Mouse (Mus musculus): ENCODE results near the gene Thnsl1. TPM values are rescaled to one million over a fixed set of nuclear protein-coding genes. Genes with fewer than 3 reads are reported as not detected.

The Thnsl1 gene
- polyA plus RNA-seq, 1 experiment from 2014 or later = 5.7 TPM

DNA sequence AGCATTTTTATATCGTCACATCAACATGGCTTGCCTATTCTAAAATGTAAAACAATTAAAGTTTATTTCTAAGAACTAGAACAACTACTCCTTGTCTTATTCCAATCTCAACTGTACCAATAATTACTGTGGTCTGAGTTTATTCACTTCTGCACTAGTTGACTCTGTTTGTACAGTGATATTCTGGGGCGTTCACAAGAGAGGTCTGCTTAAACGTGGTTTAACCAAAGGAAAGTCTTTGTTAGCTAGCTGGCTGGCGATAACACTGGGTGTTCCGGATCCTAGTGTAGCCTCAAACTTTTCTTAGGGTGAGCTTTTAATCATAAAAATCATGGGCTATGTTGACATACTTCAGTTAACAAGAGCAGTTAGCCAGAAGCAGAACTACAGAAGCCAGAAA is 10.3 kb upstream of the Thnsl1 start:
- no peak for ATAC-seq (replicated peaks; ENCODE audit: extremely low read depth, insufficient read depth, low FRiP score)
- no peaks in the 10 kb centered on the region for H3K27me3 ChIP-seq (ENCODE audit: control insufficient read depth, insufficient read depth, low read length)

DNA sequence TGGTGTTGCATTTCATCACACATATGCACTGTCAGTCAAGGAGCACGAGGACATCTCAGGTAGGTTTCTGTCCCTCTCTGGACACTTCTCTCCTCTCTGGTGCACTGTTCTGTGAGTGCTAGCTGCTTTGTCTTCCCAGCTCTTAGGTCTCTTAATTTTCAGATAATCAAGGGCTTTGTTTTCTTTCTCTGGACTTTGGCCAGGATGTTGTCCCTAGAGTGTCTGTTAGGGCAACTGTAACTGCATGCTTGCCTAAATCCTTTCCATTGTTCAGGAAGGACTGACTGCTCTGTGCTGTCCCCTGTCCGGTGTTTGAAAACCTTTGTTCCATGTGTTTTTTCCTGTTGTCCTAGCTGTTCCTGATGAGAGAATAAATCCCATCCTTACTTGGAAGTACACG is 6.5 kb upstream of the Thnsl1 start:
- 44% methylated on average over 3 of the region's 3 CpGs for WGBS
- no peak overlapping the region for H3K27ac ChIP-seq (ENCODE audit: low read length)
- H3K27me3 ChIP-seq (ENCODE audit: control insufficient read depth, insufficient read depth, low read length) = no peaks in the 10 kb centered on the region
- H3K9ac ChIP-seq (ENCODE audit: low read length) = no peak overlapping the region
- no peak overlapping the region for H3K4me3 ChIP-seq (ENCODE audit: low read length)
- H3K4me2 ChIP-seq (ENCODE audit: low read depth, low read length) = no peak overlapping the region
- H3K9me3 ChIP-seq (replicated peaks; ENCODE audit: control insufficient read depth, low read length) = no peaks in the 10 kb centered on the region
- peaks cover 6% of the 10 kb centered on the region for H3K4me1 ChIP-seq (ENCODE audit: control insufficient read depth, insufficient read depth, low read length)
- no peaks in the 10 kb centered on the region for H3K36me3 ChIP-seq (ENCODE audit: control insufficient read depth, insufficient read depth)
- ATAC-seq (replicated peaks; ENCODE audit: extremely low read depth, insufficient read depth, low FRiP score) = no peak

More for the DNA sequence above, 10.3 kb upstream of the Thnsl1 start:
- Histone ChIP-seq H3K4me2 (ENCODE audit: low read depth, low read length) (no peak overlapping the region), H3K9me3 (replicated peaks; ENCODE audit: control insufficient read depth, low read length) (no peaks in the 10 kb centered on the region), H3K4me3 (ENCODE audit: low read length) (no peak overlapping the region), H3K36me3 (ENCODE audit: control insufficient read depth, insufficient read depth) (no peaks in the 10 kb centered on the region), H3K9ac (ENCODE audit: low read length) (no peak overlapping the region), H3K27ac (ENCODE audit: low read length) (no peak overlapping the region), H3K4me1 (ENCODE audit: control insufficient read depth, insufficient read depth, low read length) (no peaks in the 10 kb centered on the region)
- 85% methylated on average over 5 of the region's 5 CpGs for WGBS

DNA sequence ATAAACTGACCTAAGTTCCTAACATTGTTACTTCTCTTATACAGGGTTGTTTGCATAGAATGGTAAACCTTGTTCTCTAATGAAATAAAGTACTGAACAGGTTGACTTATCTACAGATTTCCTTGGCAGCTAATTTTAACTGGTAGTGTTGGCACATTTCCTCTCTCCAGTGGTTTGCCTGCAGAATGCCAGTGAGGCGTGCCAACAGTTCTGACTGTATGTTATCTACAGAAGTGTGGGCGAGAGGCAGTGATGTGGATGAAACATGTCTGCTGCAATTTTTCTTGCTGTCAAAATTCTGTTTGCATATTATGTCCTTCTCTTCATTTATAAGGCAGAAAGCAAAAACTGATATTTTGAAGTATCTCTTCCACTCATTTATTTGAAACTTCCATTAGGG is 2.8 kb upstream of the Thnsl1 start:
- Histone ChIP-seq H3K9ac (ENCODE audit: low read length) (no peak overlapping the region), H3K27ac (ENCODE audit: low read length) (no peak overlapping the region; the same call in 1 of the 2 replicates), H3K36me3 (ENCODE audit: control insufficient read depth, insufficient read depth) (no peaks in the 10 kb centered on the region), H3K4me2 (ENCODE audit: low read depth, low read length) (no peak overlapping the region), H3K4me1 (ENCODE audit: control insufficient read depth, insufficient read depth, low read length) (peaks cover 12% of the 10 kb centered on the region), H3K4me3 (ENCODE audit: low read length) (no peak overlapping the region), H3K9me3 (replicated peaks; ENCODE audit: control insufficient read depth, low read length) (no peaks in the 10 kb centered on the region), H3K27me3 (ENCODE audit: control insufficient read depth, insufficient read depth, low read length) (no peaks in the 10 kb centered on the region)
- WGBS = 30% methylated on average over 2 of the region's 2 CpGs
- ATAC-seq (replicated peaks; ENCODE audit: extremely low read depth, insufficient read depth, low FRiP score) = no peak

DNA sequence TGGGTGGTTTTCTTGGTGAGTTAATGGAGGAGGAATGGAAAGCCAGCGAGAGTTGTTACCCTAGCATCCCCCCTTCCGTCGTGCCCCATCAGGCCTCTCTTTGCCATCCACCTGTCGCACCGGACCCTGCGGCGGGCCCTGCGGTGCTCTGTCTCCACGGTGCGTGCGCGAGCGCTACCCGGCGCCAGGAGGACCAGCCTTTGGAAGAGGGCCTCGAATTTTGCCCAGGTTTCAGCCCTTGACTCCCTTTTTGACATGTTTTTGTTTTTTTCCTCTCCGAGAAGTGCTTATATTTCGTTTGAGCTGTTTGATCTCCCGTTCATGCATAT is 271 bp downstream of the Thnsl1 start:
- Histone ChIP-seq H3K9ac (ENCODE audit: low read length) (peak overlapping the region; percentile 71), H3K27ac (ENCODE audit: low read length) (peak overlapping the region; percentile 65), H3K4me1 (ENCODE audit: control insufficient read depth, insufficient read depth, low read length) (peaks cover 12% of the 10 kb centered on the region), H3K4me3 (ENCODE audit: low read length) (peak overlapping the region; percentile 70), H3K36me3 (ENCODE audit: control insufficient read depth, insufficient read depth) (no peaks in the 10 kb centered on the region), H3K27me3 (ENCODE audit: control insufficient read depth, insufficient read depth, low read length) (no peaks in the 10 kb centered on the region), H3K9me3 (replicated peaks; ENCODE audit: control insufficient read depth, low read length) (no peaks in the 10 kb centered on the region), H3K4me2 (ENCODE audit: low read depth, low read length) (peak overlapping the region; percentile 86)
- ATAC-seq (replicated peaks; ENCODE audit: extremely low read depth, insufficient read depth, low FRiP score) = peak; percentile 80
- WGBS = under 1% methylated on average over 19 of the region's 19 CpGs

DNA sequence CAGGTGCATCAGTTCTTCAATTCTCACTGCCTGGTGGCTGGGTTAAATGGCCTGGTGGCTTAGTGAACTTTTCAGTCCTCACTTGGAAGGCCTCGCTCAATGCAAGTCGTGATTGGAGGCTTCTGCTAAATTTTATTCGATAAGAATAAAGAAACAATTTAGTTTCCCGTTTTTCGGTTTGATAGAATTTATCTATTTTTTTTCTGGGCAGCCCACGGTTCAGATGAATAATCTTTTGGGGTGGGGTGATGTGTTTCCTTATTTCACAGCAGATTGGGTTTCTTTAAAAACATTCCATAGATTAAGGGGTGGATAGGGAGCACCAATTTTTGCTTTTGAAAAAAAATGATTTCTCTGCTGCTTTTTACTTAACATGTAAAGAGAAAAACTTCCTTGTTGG is 754 bp downstream of the Thnsl1 start:
- Histone ChIP-seq H3K36me3 (ENCODE audit: control insufficient read depth, insufficient read depth) (no peaks in the 10 kb centered on the region), H3K9me3 (replicated peaks; ENCODE audit: control insufficient read depth, low read length) (no peaks in the 10 kb centered on the region), H3K4me3 (ENCODE audit: low read length) (peak overlapping the region; percentile 70), H3K9ac (ENCODE audit: low read length) (peak overlapping the region; percentile 71), H3K27ac (ENCODE audit: low read length) (no peak overlapping the region; the same call in 1 of the 2 replicates), H3K4me2 (ENCODE audit: low read depth, low read length) (peak overlapping the region; percentile 86), H3K27me3 (ENCODE audit: control insufficient read depth, insufficient read depth, low read length) (no peaks in the 10 kb centered on the region), H3K4me1 (ENCODE audit: control insufficient read depth, insufficient read depth, low read length) (peaks cover 12% of the 10 kb centered on the region)
- ATAC-seq (replicated peaks; ENCODE audit: extremely low read depth, insufficient read depth, low FRiP score) = no peak
- 37% methylated on average over 6 of the region's 6 CpGs for WGBS

DNA sequence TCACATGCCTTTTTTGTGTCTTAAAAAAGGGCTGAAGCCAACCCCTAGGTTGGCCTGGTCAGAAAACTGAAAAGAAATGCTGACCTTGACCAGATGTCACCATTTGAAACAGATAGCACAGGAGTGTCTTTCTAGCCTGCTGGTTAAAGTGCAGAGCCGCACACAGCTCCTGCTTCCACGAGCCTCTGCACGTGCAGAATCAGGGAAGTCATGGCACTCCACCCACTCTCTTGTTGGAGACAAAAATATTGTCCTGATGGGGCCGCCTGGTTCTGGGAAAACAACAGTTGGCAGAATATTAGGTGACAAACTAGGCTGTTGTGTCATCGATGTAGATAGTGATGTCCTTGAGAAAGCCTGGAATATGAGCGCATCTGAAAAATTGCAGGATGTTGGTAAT is 5.8 kb downstream of the Thnsl1 start:
- H3K27ac ChIP-seq (ENCODE audit: low read length) = no peak overlapping the region
- H3K36me3 ChIP-seq (ENCODE audit: control insufficient read depth, insufficient read depth) = no peaks in the 10 kb centered on the region
- H3K9me3 ChIP-seq (replicated peaks; ENCODE audit: control insufficient read depth, low read length) = no peaks in the 10 kb centered on the region
- no peak for ATAC-seq (replicated peaks; ENCODE audit: extremely low read depth, insufficient read depth, low FRiP score)
- 58% methylated on average over 6 of the region's 6 CpGs for WGBS
- H3K4me3 ChIP-seq (ENCODE audit: low read length) = no peak overlapping the region
- H3K27me3 ChIP-seq (ENCODE audit: control insufficient read depth, insufficient read depth, low read length) = no peaks in the 10 kb centered on the region
- H3K4me1 ChIP-seq (ENCODE audit: control insufficient read depth, insufficient read depth, low read length) = no peaks in the 10 kb centered on the region; the same call in 1 of the 2 replicates
- H3K4me2 ChIP-seq (ENCODE audit: low read depth, low read length) = no peak overlapping the region
- H3K9ac ChIP-seq (ENCODE audit: low read length) = no peak overlapping the region

DNA sequence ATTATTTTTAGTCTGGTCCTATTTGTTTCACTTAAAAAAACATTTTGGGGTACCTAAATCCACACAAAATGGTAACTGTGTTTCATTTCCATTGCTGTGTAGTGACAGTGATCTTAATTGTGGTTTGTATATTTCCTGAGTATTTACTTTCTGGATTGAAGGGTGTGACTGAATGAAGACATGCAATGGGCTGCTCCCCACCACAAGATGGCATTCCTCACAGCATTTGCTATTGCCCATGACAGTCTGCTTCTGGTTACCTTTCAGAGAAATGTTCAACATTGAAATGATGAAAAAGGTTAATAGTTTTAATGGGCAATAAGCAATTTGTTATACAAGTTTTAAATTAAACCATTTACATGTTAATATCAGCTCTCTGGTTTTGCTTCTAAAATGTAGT is 8.8 kb downstream of the Thnsl1 start:
- no peak overlapping the region for H3K27ac ChIP-seq (ENCODE audit: low read length)
- H3K4me2 ChIP-seq (ENCODE audit: low read depth, low read length) = no peak overlapping the region
- no peak overlapping the region for H3K9ac ChIP-seq (ENCODE audit: low read length)
- H3K9me3 ChIP-seq (replicated peaks; ENCODE audit: control insufficient read depth, low read length) = no peaks in the 10 kb centered on the region
- H3K4me1 ChIP-seq (ENCODE audit: control insufficient read depth, insufficient read depth, low read length) = no peaks in the 10 kb centered on the region
- H3K27me3 ChIP-seq (ENCODE audit: control insufficient read depth, insufficient read depth, low read length) = no peaks in the 10 kb centered on the region
- ATAC-seq (replicated peaks; ENCODE audit: extremely low read depth, insufficient read depth, low FRiP score) = no peak
- no peaks in the 10 kb centered on the region for H3K36me3 ChIP-seq (ENCODE audit: control insufficient read depth, insufficient read depth)
- H3K4me3 ChIP-seq (ENCODE audit: low read length) = no peak overlapping the region

DNA sequence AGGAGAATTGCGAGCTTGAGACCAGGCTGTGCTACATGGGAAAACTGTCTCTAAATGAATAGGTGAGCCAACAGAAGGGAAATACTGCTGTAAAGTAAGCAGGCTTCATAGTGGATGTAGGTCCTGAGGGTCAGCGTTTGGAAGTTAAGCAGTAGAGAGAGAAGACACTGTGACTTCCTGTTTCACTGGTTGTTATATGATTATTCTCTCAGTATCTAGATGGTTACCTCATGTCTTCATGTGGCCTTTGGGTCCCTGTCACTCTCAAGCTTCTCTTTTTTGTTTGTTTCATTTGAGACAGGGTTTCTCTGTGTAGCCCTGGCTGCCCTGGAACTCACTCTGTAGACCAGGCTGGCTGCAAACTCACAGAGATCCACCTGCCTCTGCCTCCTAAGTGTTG is 9.8 kb downstream of the Thnsl1 start:
- 80% methylated on average over 2 of the region's 2 CpGs for WGBS

DNA sequence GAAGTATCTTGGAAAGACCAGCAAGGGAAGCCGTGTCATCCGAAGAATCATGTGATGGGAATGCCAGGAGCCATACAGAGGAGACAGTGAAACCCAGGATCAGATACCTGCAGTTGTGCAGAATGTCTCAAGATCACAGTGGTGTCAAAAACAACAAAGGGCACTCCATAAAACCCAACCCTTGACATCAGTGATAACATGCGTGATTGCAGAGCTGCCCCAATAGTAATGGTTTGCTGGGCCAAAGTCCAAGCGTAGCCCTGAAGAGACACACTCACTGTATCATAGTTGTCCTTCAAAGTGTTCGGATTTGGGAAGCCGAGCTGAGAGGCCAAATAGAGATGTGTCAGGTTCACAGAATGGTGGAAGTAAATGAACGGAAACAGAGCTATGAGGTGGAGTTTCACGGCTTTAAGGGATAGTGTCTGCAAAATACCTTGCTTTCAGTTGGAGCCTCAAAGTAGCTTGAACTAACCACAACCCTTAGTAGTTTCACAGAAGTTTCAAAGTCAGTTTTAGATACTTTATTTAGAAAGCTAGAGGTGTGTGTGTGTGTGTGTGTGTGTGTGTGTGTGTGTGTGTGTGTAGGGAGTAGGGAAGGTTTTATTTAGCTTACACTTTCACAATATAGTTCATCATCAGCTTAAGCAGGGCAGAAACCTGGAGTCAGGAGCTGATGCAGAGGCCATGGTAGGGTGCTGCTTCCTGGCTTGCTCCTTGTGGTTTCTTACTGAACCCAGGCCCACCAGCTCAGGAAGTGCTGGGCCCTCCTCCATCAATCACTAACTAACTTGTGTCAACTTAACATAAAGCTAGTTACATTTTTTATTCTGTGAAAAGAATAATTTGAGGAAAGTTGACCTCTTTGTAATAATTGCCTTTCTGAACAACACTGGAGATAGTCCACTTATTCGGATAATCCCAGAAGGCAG is 17.2 kb downstream of the Thnsl1 start:
- whole genome bisulfite sequencing = 79% methylated on average over 9 of the region's 9 CpGs
- Histone ChIP-seq H3K9me3 (replicated peaks; ENCODE audit: control insufficient read depth, low read length) (no peaks in the 10 kb centered on the region), H3K9ac (ENCODE audit: low read length) (no peak overlapping the region)

More for the DNA sequence above, 9.8 kb downstream of the Thnsl1 start:
- H3K9me3 ChIP-seq (replicated peaks; ENCODE audit: control insufficient read depth, low read length) = no peaks in the 10 kb centered on the region
- H3K27me3 ChIP-seq (ENCODE audit: control insufficient read depth, insufficient read depth, low read length) = no peaks in the 10 kb centered on the region
- H3K9ac ChIP-seq (ENCODE audit: low read length) = no peak overlapping the region
- no peak overlapping the region for H3K27ac ChIP-seq (ENCODE audit: low read length)
- H3K4me3 ChIP-seq (ENCODE audit: low read length) = no peak overlapping the region
- ATAC-seq (replicated peaks; ENCODE audit: extremely low read depth, insufficient read depth, low FRiP score) = no peak
- no peaks in the 10 kb centered on the region for H3K4me1 ChIP-seq (ENCODE audit: control insufficient read depth, insufficient read depth, low read length)
- H3K4me2 ChIP-seq (ENCODE audit: low read depth, low read length) = no peak overlapping the region
- H3K36me3 ChIP-seq (ENCODE audit: control insufficient read depth, insufficient read depth) = no peaks in the 10 kb centered on the region

More for the DNA sequence above, 17.2 kb downstream of the Thnsl1 start:
- Histone ChIP-seq H3K27ac (ENCODE audit: low read length) (no peak overlapping the region), H3K4me2 (ENCODE audit: low read depth, low read length) (no peak overlapping the region), H3K27me3 (ENCODE audit: control insufficient read depth, insufficient read depth, low read length) (no peaks in the 10 kb centered on the region), H3K36me3 (ENCODE audit: control insufficient read depth, insufficient read depth) (no peaks in the 10 kb centered on the region), H3K4me1 (ENCODE audit: control insufficient read depth, insufficient read depth, low read length) (no peaks in the 10 kb centered on the region), H3K4me3 (ENCODE audit: low read length) (no peak overlapping the region)
- ATAC-seq (replicated peaks; ENCODE audit: extremely low read depth, insufficient read depth, low FRiP score) = no peak
